Mouse (Mus musculus) kidney, embryonic 16.5 days (tissue): Measurements from ENCODE around the gene Tspan32. TPM values are rescaled to one million over a fixed set of nuclear protein-coding genes. Genes with fewer than 3 reads are reported as not detected.
A peak's percentile ranks its signal among the peaks of the same experiment; 100 is the strongest.

Source experiments
- ATAC-seq: fragments of 200-750 bp; cut with Nextera tagmentation; 2 replicates; pipeline ENCODE4 v1.8.0; 2017; ENCODE audit warnings: moderate TSS enrichment; ENCODE audit not compliant: low FRiP score, low TSS enrichment
- H3K27ac ChIP-seq: fragments of 300-500 bp; sonication (generic); 2 replicates; pipeline ENCODE4 v1.5.1; 2014; ENCODE audit warnings: low read length
- H3K27me3 ChIP-seq: fragments of 300-500 bp; sonication (generic); 2 replicates; pipeline ENCODE4 v1.6.1; 2014; ENCODE audit warnings: low read length, control low read depth, mixed read lengths; ENCODE audit not compliant: insufficient read depth
- H3K36me3 ChIP-seq: fragments of 300-500 bp; sonication (generic); 2 replicates; pipeline ENCODE4 v1.6.1; 2014; ENCODE audit warnings: low read length, control low read depth, mixed read lengths; ENCODE audit not compliant: insufficient read depth
- H3K4me1 ChIP-seq: fragments of 300-500 bp; sonication (generic); 2 replicates; pipeline ENCODE4 v1.6.1; 2014; ENCODE audit warnings: low read length, control low read depth, mixed read lengths; ENCODE audit not compliant: insufficient read depth
- H3K4me2 ChIP-seq: fragments of 300-500 bp; sonication (generic); replicated peaks from 2 replicates; pipeline ENCODE4 v1.6.1; 2014; ENCODE audit warnings: low read depth, low read length
- H3K4me3 ChIP-seq: fragments of 300-500 bp; sonication (generic); 2 replicates; pipeline ENCODE4 v1.5.1; 2014; ENCODE audit warnings: mild to moderate bottlenecking, low read length
- H3K9ac ChIP-seq: fragments of 300-500 bp; sonication (generic); replicated peaks from 2 replicates; pipeline ENCODE4 v1.6.1; 2014; ENCODE audit warnings: low read length
- H3K9me3 ChIP-seq: fragments of 300-500 bp; sonication (generic); 2 replicates; pipeline ENCODE4 v1.6.1; 2016; ENCODE audit warnings: low read length, control low read depth
- WGBS: fragments of 180-500 bp; shearing (Covaris S2); extraction: QIAGEN DNeasy Blood & Tissue Kit; methylation state at CpG from one replicate; pipeline ENCODE4 v1.1.7; 2014; 5-methylcytosine and 5-hydroxymethylcytosine counted together
- polyA plus RNA-seq: library from polyadenylated mRNA; unstranded; fragments of >200 nt; fragmentation: Nextera tagmentation; extraction: Ambion mirVana; gene quantifications from 2 replicates; pipeline ENCODE4 v1.2.1, GENCODE M21; 2015

Tspan32 gene
- polyA plus RNA-seq, 1 experiment from 2014 or later = 1.5 TPM

GRCm38 (mm10) chr7:143052626-143053007 lies 47.8 kb downstream of the Tspan32 start, which contains the start of gene Cd81:
Cd81 (plus strand) TSS chr7:143052739.
- Histone ChIP-seq H3K4me3 (peak within 1 kb of the TSS; percentile 93), H3K36me3 (no peaks in the 10 kb centered on the region), H3K9me3 (no peaks in the 10 kb centered on the region), H3K9ac (peak within 1 kb of the TSS; percentile 99), H3K27me3 (no peaks in the 10 kb centered on the region), H3K4me2 (peak within 1 kb of the TSS; percentile 95), H3K27ac (peak within 1 kb of the TSS; percentile 93), H3K4me1 (peaks cover 41% of the 10 kb centered on the region)
- under 1% methylated on average over 34 of the region's 37 CpGs for WGBS
- peak; percentile 79 for ATAC-seq

GRCm38 (mm10) chr7:143053008-143053899 lies 48.4 kb downstream of the Tspan32 start:
- WGBS = 0% methylated on average over 46 of the region's 46 CpGs
- H3K4me2 ChIP-seq = peak overlapping the region; percentile 95
- peak overlapping the region; percentile 93 for H3K27ac ChIP-seq
- no peaks in the 10 kb centered on the region for H3K27me3 ChIP-seq
- peaks cover 47% of the 10 kb centered on the region for H3K4me1 ChIP-seq
- peak overlapping the region; percentile 93 for H3K4me3 ChIP-seq
- no peaks in the 10 kb centered on the region for H3K36me3 ChIP-seq
- H3K9me3 ChIP-seq = no peaks in the 10 kb centered on the region
- peak; percentile 60 for ATAC-seq
- H3K9ac ChIP-seq = peak overlapping the region; percentile 99

- Histone ChIP-seq H3K27ac (peak overlapping the region; percentile 93), H3K4me3 (peak overlapping the region; percentile 93), H3K9ac (peak overlapping the region; percentile 99), H3K4me2 (peak overlapping the region; percentile 95), H3K4me1 (peaks cover 48% of the 10 kb centered on the region), H3K9me3 (no peaks in the 10 kb centered on the region), H3K27me3 (no peaks in the 10 kb centered on the region), H3K36me3 (no peaks in the 10 kb centered on the region)
- peak; percentile 20; the same call in 1 of the 2 replicates for ATAC-seq
- WGBS = 32% methylated on average over 11 of the region's 11 CpGs
Observed at GRCm38 (mm10) chr7:143053961-143054611, 49.2 kb downstream of the Tspan32 start.

- Histone ChIP-seq H3K27me3 (no peaks in the 10 kb centered on the region), H3K4me1 (peaks cover 51% of the 10 kb centered on the region), H3K9me3 (no peaks in the 10 kb centered on the region), H3K4me3 (peak overlapping the region; percentile 93), H3K27ac (peak overlapping the region; percentile 11; the same call in 1 of the 2 replicates), H3K9ac (peak overlapping the region; percentile 99), H3K4me2 (peak overlapping the region; percentile 95), H3K36me3 (no peaks in the 10 kb centered on the region)
- 37% methylated on average over 3 of the region's 3 CpGs for WGBS
- no peak for ATAC-seq
Observed at GRCm38 (mm10) chr7:143054612-143054965, 49.7 kb downstream of the Tspan32 start.

- Histone ChIP-seq H3K4me3 (peak overlapping the region; percentile 93), H3K4me2 (peak overlapping the region; percentile 95), H3K27ac (peak overlapping the region; percentile 11), H3K27me3 (no peaks in the 10 kb centered on the region), H3K36me3 (no peaks in the 10 kb centered on the region), H3K9me3 (no peaks in the 10 kb centered on the region), H3K9ac (peak overlapping the region; percentile 99), H3K4me1 (peaks cover 51% of the 10 kb centered on the region)
- no peak for ATAC-seq
- 64% methylated on average over 3 of the region's 3 CpGs for WGBS
Observed at GRCm38 (mm10) chr7:143055001-143055400, 50.2 kb downstream of the Tspan32 start.

- Histone ChIP-seq H3K4me1 (peaks cover 51% of the 10 kb centered on the region), H3K27ac (peak overlapping the region; percentile 11; the same call in 1 of the 2 replicates), H3K9ac (peak overlapping the region; percentile 99)
Observed at GRCm38 (mm10) chr7:143055499-143056186, 50.8 kb downstream of the Tspan32 start.

GRCm38 (mm10) chr7:143057023-143057422 lies 52.2 kb downstream of the Tspan32 start:
- Histone ChIP-seq H3K9ac (no peak overlapping the region), H3K36me3 (no peaks in the 10 kb centered on the region; the same call in 1 of the 2 replicates), H3K27ac (0 out of 2 replicates have a peak overlapping the region, but pooled peaks have one; percentile 8), H3K4me2 (0 out of 2 replicates have a peak overlapping the region, but pooled peaks have one; percentile 6), H3K27me3 (no peaks in the 10 kb centered on the region), H3K9me3 (no peaks in the 10 kb centered on the region), H3K4me3 (no peak overlapping the region), H3K4me1 (peaks cover 50% of the 10 kb centered on the region)
- 78% methylated on average over 5 of the region's 5 CpGs for WGBS
- ATAC-seq = no peak

More at GRCm38 (mm10) chr7:143055499-143056186, 50.8 kb downstream of the Tspan32 start:
- no peak for ATAC-seq
- Histone ChIP-seq H3K9me3 (no peaks in the 10 kb centered on the region), H3K4me3 (peak overlapping the region; percentile 93), H3K4me2 (peak overlapping the region; percentile 95), H3K27me3 (no peaks in the 10 kb centered on the region), H3K36me3 (no peaks in the 10 kb centered on the region; the same call in 1 of the 2 replicates)
- WGBS = 66% methylated on average over 11 of the region's 11 CpGs

GRCm38 (mm10) chr7:143057667-143058220 lies 52.9 kb downstream of the Tspan32 start:
- Histone ChIP-seq H3K27me3 (no peaks in the 10 kb centered on the region), H3K27ac (peak overlapping the region; percentile 80), H3K4me1 (peaks cover 49% of the 10 kb centered on the region), H3K9me3 (no peaks in the 10 kb centered on the region), H3K4me3 (no peak overlapping the region), H3K4me2 (peak overlapping the region; percentile 2; the same call in 1 of the 2 replicates), H3K36me3 (peaks cover 4% of the 10 kb centered on the region; the same call in 1 of the 2 replicates), H3K9ac (no peak overlapping the region)
- ATAC-seq = no peak
- 74% methylated on average over 9 of the region's 9 CpGs for WGBS

DNA sequence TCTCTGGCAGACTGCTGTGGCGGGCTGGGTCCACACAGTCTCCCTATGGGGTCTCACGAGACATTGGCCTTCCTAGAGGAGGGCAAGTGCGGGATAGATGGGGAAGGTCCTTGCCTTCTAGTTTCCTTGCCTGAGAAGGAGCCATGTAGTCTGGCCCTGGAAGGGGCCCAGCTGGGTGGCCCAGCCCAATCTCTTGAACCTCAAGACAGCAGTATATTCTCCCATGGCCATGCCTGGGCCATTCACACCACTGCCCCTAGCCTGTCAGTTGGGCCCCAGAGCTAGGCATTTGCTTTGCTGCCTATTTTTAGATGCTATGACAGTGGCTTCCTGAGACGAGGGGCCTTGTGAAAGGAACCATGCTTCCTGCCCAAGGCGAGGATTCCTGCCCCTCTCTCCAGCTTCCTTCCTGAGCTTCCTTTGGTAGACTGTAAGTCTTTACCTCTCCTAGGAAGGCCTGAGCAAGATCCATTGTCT lies 53.4 kb downstream of the Tspan32 start:
- Histone ChIP-seq H3K4me1 (peaks cover 49% of the 10 kb centered on the region), H3K9ac (no peak overlapping the region), H3K27me3 (no peaks in the 10 kb centered on the region), H3K4me2 (peak overlapping the region; percentile 2; the same call in 1 of the 2 replicates), H3K4me3 (no peak overlapping the region), H3K9me3 (no peaks in the 10 kb centered on the region), H3K27ac (peak overlapping the region; percentile 80), H3K36me3 (peaks cover 9% of the 10 kb centered on the region)
- 53% methylated on average over 5 of the region's 5 CpGs for WGBS
- ATAC-seq = peak; percentile 21; the same call in 1 of the 2 replicates
